Comparison of ENCODE assay signal across 12 mouse cellular contexts in genomic region chr2:31150762-31151161, GRCm38 (mm10). TPM values are rescaled to one million over a fixed set of nuclear protein-coding genes. Genes with fewer than 3 reads are reported as not detected.
DNase-seq lines count a peak whose midpoint lies in the region; TF ChIP-seq lines count a peak whose summit lies in the region.
"Had no signal": no experiment of that assay in that cellular context is flagged by ENCODE, and none has a peak within 500 bp of the region (broad histone marks: within the 10 kb centered on the region; RNA-seq: fewer than 3 reads in every experiment).

No protein-coding gene starts in this region.

- TF ChIP-seq CTCF in heart, adult 2 months (IDR thresholded peaks at IDR 0.05), result peak; percentile 70

- H3K4me3 ChIP-seq in heart, adult 2 months, result no peak overlapping the region

- no peak for TF ChIP-seq EP300 in heart, adult 2 months (IDR thresholded peaks at IDR 0.05; ENCODE audit: insufficient read depth, low read depth, low read length)

- H3K79me2 ChIP-seq in heart, adult 2 months (replicated peaks; ENCODE audit: control insufficient read depth, insufficient read depth, low read length), result peaks cover 1% of the 10 kb centered on the region

- no peak overlapping the region for H3K27ac ChIP-seq in heart, adult 2 months

- TF ChIP-seq POLR2A in heart, adult 2 months (IDR thresholded peaks at IDR 0.05; ENCODE audit: insufficient read depth, low read depth, low read length), result no peak

- no peak overlapping the region for H3K9ac ChIP-seq in heart, adult 2 months (ENCODE audit: low read depth, low read length)

- DNase-seq in heart, adult 2 months, result no peak
- no peak for DNase-seq in heart, adult 18-20 months
- DNase-seq in retina, embryonic 14.5 days (ENCODE audit: low spot score), result peak; percentile 36
- no peak for DNase-seq in retina, postnatal 1 day
- DNase-seq in brain, adult 2 months (ENCODE audit: low read depth, low spot score), result peak; percentile 46
- DNase-seq in thymus, postnatal 25 days, result peak; percentile 49
- no peak for DNase-seq in kidney, postnatal 10 days
- no peak for DNase-seq in kidney, adult 9 months
- DNase-seq: heart, adult 11 months; kidney, postnatal 25 days; lung, postnatal 10 days had no signal

- no peaks in the 10 kb centered on the region; the same call in 1 of the 2 replicates for H3K4me1 ChIP-seq in heart, adult 2 months (ENCODE audit: control insufficient read depth, insufficient read depth, low read length)

- intact Hi-C loops in heart, adult 2 months (cut with DNase I), result no loop called here

- no peaks in the 10 kb centered on the region for H3K27me3 ChIP-seq in heart, adult 2 months (ENCODE audit: control insufficient read depth, insufficient read depth, low read length)
- H3K27me3 ChIP-seq: embryonic facial prominence, embryonic 12.5 days had no signal

- H3K36me3 ChIP-seq in heart, adult 2 months (ENCODE audit: control insufficient read depth, insufficient read depth, low read length), result peaks cover 5% of the 10 kb centered on the region; the same call in 1 of the 2 replicates

RNA-seq across cellular contexts. Expression of gene Gpr107, which starts 1.4 kb away (rescaled TPM):
- total RNA-seq in heart, adult 2 months (2021), result 10 to 100 TPM; 29.0 to 30.9 TPM
- 16.0 and 32.3 TPM in 2 replicates for polyA plus RNA-seq in heart, adult 2 months (2012; rRNA removed)
- 10 to 100 TPM; 26.2 to 27.4 TPM for total RNA-seq in heart, adult 18-20 months (2021)

RNA-seq across cellular contexts. Expression of gene Fnbp1, which starts 9.0 kb away (rescaled TPM):
- total RNA-seq in heart, adult 2 months (2021), result 10 to 100 TPM; 49.0 to 53.6 TPM
- 40.3 and 46.1 TPM in 2 replicates for polyA plus RNA-seq in heart, adult 2 months (2012; rRNA removed)
- 10 to 100 TPM; 52.3 to 62.0 TPM for total RNA-seq in heart, adult 18-20 months (2021)

Comparison
In these comparisons a context has a peak if more than half of its experiments do, and no peak if none do; other contexts are left out.
1. DNase-seq: peak in retina, embryonic 14.5 days (single experiment), brain, adult 2 months (single experiment) and thymus, postnatal 25 days (single experiment); none in heart, adult 2 months (0 of 2), heart, adult 18-20 months (0 of 2), retina, postnatal 1 day (single experiment), kidney, postnatal 10 days (single experiment) and kidney, adult 9 months (single experiment).